Mouse (Mus musculus): ENCODE results near the gene Pikfyve. TPM values are rescaled to one million over a fixed set of nuclear protein-coding genes. Genes with fewer than 3 reads are reported as not detected.

The Pikfyve gene
- polyA plus RNA-seq, 1 experiment = 4.7 TPM

DNA sequence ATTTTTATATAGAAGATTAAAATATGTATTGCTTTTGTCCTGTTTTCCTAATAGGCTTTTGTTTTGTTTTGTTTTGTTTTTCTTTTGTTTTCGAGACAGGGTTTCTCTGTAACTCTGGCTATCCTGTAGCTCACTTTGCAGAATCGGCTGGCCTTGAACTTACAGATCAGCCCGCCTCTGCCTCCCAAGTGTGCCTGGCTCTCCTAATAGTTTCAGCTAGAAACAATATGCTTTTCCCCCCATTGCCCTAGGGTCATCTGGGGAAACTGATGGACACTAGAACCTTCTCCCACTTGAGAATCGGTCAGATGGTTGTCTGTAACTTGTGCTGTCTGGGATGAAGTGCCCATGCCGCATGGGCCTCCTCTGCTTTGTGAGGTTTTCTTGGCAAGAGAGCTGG is 30.4 kb upstream of the Pikfyve start:
- TF ChIP-seq POLR2A (IDR thresholded peaks at IDR 0.05; ENCODE audit: low read depth, low read length) (no peak), CTCF (IDR thresholded peaks at IDR 0.05; ENCODE audit: extremely low read depth, insufficient read depth, insufficient read length, insufficient replicate concordance) (no peak)
- H3K27ac ChIP-seq (ENCODE audit: insufficient read depth, low read length) = no peak overlapping the region
- WGBS = 96% methylated on average over 5 of the region's 5 CpGs
- no peaks in the 10 kb centered on the region for H3K27me3 ChIP-seq (ENCODE audit: control insufficient read depth, insufficient read depth, low read length)
- H3K36me3 ChIP-seq (ENCODE audit: control insufficient read depth, insufficient read depth, low read length) = peaks cover 7% of the 10 kb centered on the region
- no peaks in the 10 kb centered on the region for H3K4me1 ChIP-seq (ENCODE audit: control insufficient read depth, insufficient read depth, insufficient read length)
- H3K4me3 ChIP-seq (ENCODE audit: extremely low read depth, insufficient read depth, insufficient read length) = no peak overlapping the region
- DNase-seq (ENCODE audit: low read depth in 1 of 2, low spot score in 2 of 2) = no peak

DNA sequence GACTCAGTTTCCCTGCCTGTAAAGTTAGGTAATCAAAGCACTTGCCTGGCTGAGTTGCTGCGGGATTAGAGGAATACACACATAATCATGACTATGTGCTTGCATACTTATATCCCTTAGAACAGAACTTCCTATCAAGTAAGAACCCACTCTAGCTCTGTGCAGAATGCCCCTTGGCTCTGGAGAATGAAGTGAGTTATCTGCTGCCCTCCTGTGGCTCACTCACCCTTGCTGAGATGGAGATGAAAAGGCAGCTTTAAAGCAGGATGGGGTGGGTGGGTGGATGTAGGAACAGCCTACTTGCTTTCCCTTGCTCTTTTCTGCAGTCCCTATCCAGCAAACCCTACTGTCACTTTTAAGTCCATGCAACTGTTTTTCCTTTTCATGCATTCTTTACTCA is 24.3 kb upstream of the Pikfyve start:
- Histone ChIP-seq H3K27me3 (ENCODE audit: control insufficient read depth, insufficient read depth, low read length) (no peaks in the 10 kb centered on the region), H3K36me3 (ENCODE audit: control insufficient read depth, insufficient read depth, low read length) (peaks cover 18% of the 10 kb centered on the region), H3K4me1 (ENCODE audit: control insufficient read depth, insufficient read depth, insufficient read length) (no peaks in the 10 kb centered on the region), H3K4me3 (ENCODE audit: extremely low read depth, insufficient read depth, insufficient read length) (no peak overlapping the region), H3K27ac (ENCODE audit: insufficient read depth, low read length) (no peak overlapping the region)
- WGBS = 94% methylated on average over 1 of the region's 1 CpGs
- TF ChIP-seq CTCF (IDR thresholded peaks at IDR 0.05; ENCODE audit: extremely low read depth, insufficient read depth, insufficient read length, insufficient replicate concordance) (no peak), POLR2A (IDR thresholded peaks at IDR 0.05; ENCODE audit: low read depth, low read length) (no peak)
- no peak for DNase-seq (ENCODE audit: low read depth in 1 of 2, low spot score in 2 of 2)

DNA sequence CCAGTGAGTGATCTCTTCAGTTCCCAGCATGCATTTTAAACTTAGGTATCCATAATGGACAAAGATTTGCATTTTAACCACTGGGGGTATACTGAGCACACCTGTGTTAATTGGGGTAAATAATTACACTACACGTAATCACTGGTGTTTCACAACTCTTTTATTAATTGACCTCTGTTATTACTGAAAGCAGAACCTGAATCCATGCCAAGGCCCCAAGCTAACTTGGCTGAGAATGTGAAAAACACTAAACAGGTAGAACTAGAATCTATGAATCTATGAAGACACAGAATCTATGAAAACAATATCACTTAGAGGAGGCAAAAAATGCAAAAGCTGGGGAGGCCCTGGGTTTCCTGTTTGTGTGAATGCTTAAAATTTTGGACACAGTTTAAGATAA is 19.0 kb upstream of the Pikfyve start:
- Histone ChIP-seq H3K36me3 (ENCODE audit: control insufficient read depth, insufficient read depth, low read length) (peaks cover 20% of the 10 kb centered on the region), H3K4me3 (ENCODE audit: extremely low read depth, insufficient read depth, insufficient read length) (no peak overlapping the region), H3K27me3 (ENCODE audit: control insufficient read depth, insufficient read depth, low read length) (no peaks in the 10 kb centered on the region), H3K4me1 (ENCODE audit: control insufficient read depth, insufficient read depth, insufficient read length) (no peaks in the 10 kb centered on the region), H3K27ac (ENCODE audit: insufficient read depth, low read length) (no peak overlapping the region)
- DNase-seq (ENCODE audit: low read depth in 1 of 2, low spot score in 2 of 2) = no peak
- no peak for TF ChIP-seq POLR2A (IDR thresholded peaks at IDR 0.05; ENCODE audit: low read depth, low read length)
- no peak for TF ChIP-seq CTCF (IDR thresholded peaks at IDR 0.05; ENCODE audit: extremely low read depth, insufficient read depth, insufficient read length, insufficient replicate concordance)
- WGBS = 93% methylated on average over 1 of the region's 1 CpGs

DNA sequence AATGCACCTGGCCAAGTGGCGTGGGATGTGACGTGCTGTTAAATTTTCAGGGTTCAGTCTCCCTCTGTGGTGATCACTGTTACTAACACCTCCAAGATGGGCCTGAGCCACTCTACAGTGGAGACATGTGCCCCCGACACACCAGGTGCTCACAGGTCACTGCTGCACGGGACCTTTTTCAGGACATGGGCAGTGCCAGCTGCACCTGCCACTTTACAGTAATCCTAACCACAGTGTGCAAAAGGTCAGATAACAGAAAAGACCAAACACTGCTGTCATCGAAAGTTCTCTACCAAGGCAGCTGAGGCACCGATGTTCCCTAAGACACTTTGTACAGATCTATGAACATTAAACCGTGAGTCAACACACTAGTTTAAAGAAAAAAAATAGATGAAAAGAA is 16.9 kb upstream of the Pikfyve start:
- Histone ChIP-seq H3K36me3 (ENCODE audit: control insufficient read depth, insufficient read depth, low read length) (peaks cover 20% of the 10 kb centered on the region), H3K4me1 (ENCODE audit: control insufficient read depth, insufficient read depth, insufficient read length) (no peaks in the 10 kb centered on the region), H3K4me3 (ENCODE audit: extremely low read depth, insufficient read depth, insufficient read length) (no peak overlapping the region), H3K27ac (ENCODE audit: insufficient read depth, low read length) (no peak overlapping the region), H3K27me3 (ENCODE audit: control insufficient read depth, insufficient read depth, low read length) (no peaks in the 10 kb centered on the region)
- TF ChIP-seq CTCF (IDR thresholded peaks at IDR 0.05; ENCODE audit: extremely low read depth, insufficient read depth, insufficient read length, insufficient replicate concordance) (no peak), POLR2A (IDR thresholded peaks at IDR 0.05; ENCODE audit: low read depth, low read length) (no peak)
- no peak for DNase-seq (ENCODE audit: low read depth in 1 of 2, low spot score in 2 of 2)
- 93% methylated on average over 7 of the region's 7 CpGs for WGBS

DNA sequence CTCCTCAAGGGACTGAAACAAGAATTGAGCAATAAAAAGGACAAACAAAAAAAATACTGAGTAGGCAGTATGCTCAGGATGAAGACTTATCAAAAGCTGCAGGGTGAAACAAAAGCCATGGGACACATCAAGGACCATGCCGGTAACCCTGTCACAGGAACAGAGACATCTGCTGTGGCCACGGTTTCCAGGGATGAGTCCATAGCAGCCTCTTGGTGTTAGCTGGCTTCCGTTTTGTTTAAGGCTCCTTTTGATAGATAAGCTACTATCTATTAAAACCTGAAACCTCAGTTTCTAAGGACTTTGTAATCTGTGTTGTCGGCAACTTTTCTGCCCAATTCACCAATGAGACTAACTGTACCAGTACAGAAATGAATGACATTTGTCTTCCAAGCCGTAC is 16.5 kb upstream of the Pikfyve start:
- Histone ChIP-seq H3K27me3 (ENCODE audit: control insufficient read depth, insufficient read depth, low read length) (no peaks in the 10 kb centered on the region), H3K36me3 (ENCODE audit: control insufficient read depth, insufficient read depth, low read length) (peaks cover 17% of the 10 kb centered on the region), H3K4me1 (ENCODE audit: control insufficient read depth, insufficient read depth, insufficient read length) (no peaks in the 10 kb centered on the region), H3K4me3 (ENCODE audit: extremely low read depth, insufficient read depth, insufficient read length) (no peak overlapping the region), H3K27ac (ENCODE audit: insufficient read depth, low read length) (no peak overlapping the region)
- TF ChIP-seq CTCF (IDR thresholded peaks at IDR 0.05; ENCODE audit: extremely low read depth, insufficient read depth, insufficient read length, insufficient replicate concordance) (no peak), POLR2A (IDR thresholded peaks at IDR 0.05; ENCODE audit: low read depth, low read length) (no peak)
- WGBS = 84% methylated on average over 5 of the region's 5 CpGs
- DNase-seq (ENCODE audit: low read depth in 1 of 2, low spot score in 2 of 2) = no peak

DNA sequence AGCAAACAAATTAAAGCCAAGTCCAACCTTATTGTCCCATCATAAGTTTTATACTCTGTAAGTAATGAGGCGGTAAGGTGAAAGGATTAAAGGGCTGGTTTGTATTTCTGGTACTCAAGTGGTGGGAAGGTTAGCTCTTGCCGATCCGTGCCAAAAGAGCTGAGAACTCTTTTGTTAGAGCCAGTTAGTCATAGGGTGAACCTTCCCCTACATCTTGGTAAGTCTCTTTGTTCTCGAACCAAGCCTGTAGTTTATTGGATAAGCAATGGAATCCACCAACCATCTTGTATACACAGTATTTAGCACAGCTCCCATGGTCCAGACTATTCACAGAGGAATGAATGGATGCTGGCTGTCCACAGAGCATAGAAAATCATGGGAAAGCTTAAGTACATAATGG is 14.9 kb upstream of the Pikfyve start:
- Histone ChIP-seq H3K27ac (ENCODE audit: insufficient read depth, low read length) (no peak overlapping the region), H3K4me3 (ENCODE audit: extremely low read depth, insufficient read depth, insufficient read length) (no peak overlapping the region), H3K4me1 (ENCODE audit: control insufficient read depth, insufficient read depth, insufficient read length) (no peaks in the 10 kb centered on the region), H3K36me3 (ENCODE audit: control insufficient read depth, insufficient read depth, low read length) (peaks cover 14% of the 10 kb centered on the region), H3K27me3 (ENCODE audit: control insufficient read depth, insufficient read depth, low read length) (no peaks in the 10 kb centered on the region)
- WGBS = 93% methylated on average over 4 of the region's 4 CpGs
- DNase-seq (ENCODE audit: low read depth in 1 of 2, low spot score in 2 of 2) = no peak
- TF ChIP-seq POLR2A (IDR thresholded peaks at IDR 0.05; ENCODE audit: low read depth, low read length) (no peak), CTCF (IDR thresholded peaks at IDR 0.05; ENCODE audit: extremely low read depth, insufficient read depth, insufficient read length, insufficient replicate concordance) (no peak)

DNA sequence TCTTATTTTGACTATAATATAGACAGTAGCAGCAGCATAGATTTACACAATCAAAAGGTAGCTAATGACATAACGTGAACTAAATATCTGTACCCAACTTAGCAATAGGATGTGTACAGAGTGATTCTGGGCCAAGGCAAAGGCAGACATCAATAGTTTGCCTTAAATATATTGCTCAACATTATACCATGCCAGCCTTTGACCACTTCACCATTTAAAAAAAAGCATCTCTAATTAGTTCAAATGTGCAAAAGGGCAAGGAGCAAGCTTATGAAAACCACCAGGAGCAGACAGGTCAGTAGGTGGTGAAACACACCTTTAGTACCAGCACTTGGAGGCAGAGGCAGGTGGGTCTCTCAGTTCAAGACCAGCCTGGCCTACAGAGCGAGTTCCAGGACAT is 12.8 kb upstream of the Pikfyve start:
- Histone ChIP-seq H3K27me3 (ENCODE audit: control insufficient read depth, insufficient read depth, low read length) (no peaks in the 10 kb centered on the region), H3K36me3 (ENCODE audit: control insufficient read depth, insufficient read depth, low read length) (peaks cover 12% of the 10 kb centered on the region), H3K4me3 (ENCODE audit: extremely low read depth, insufficient read depth, insufficient read length) (no peak overlapping the region), H3K4me1 (ENCODE audit: control insufficient read depth, insufficient read depth, insufficient read length) (no peaks in the 10 kb centered on the region), H3K27ac (ENCODE audit: insufficient read depth, low read length) (no peak overlapping the region)
- 94% methylated on average over 2 of the region's 2 CpGs for WGBS
- no peak for DNase-seq (ENCODE audit: low read depth in 1 of 2, low spot score in 2 of 2)
- TF ChIP-seq CTCF (IDR thresholded peaks at IDR 0.05; ENCODE audit: extremely low read depth, insufficient read depth, insufficient read length, insufficient replicate concordance) (no peak), POLR2A (IDR thresholded peaks at IDR 0.05; ENCODE audit: low read depth, low read length) (no peak)
